Mouse (Mus musculus) layer of hippocampus, adult 11-12 months (tissue): ENCODE results near the gene Wnk1.

ENCODE experiments used
- DNase-seq: peaks from one replicate; pipeline ENCODE4 v3.0.0; 2022; ENCODE audit warnings: low spot score

The Wnk1 gene

GRCm38 (mm10) chr6:120039668-120040556 lies 1.4 kb upstream of the Wnk1 start:
- peak; percentile 83 for DNase-seq

- DNase-seq = no peak
Observed at GRCm38 (mm10) chr6:120039256-120039563, 738 bp upstream of the Wnk1 start.

GRCm38 (mm10) chr6:120037636-120038365 lies 671 bp downstream of the Wnk1 start:
- DNase-seq = peak; percentile 62

GRCm38 (mm10) chr6:120037004-120037635 lies 1.4 kb downstream of the Wnk1 start:
- DNase-seq = peak; percentile 68

GRCm38 (mm10) chr6:120024577-120024976 lies 13.9 kb downstream of the Wnk1 start:
- DNase-seq = no peak

- no peak for DNase-seq
Observed at GRCm38 (mm10) chr6:120023746-120024145, 14.7 kb downstream of the Wnk1 start.

GRCm38 (mm10) chr6:120022042-120022441 lies 16.4 kb downstream of the Wnk1 start:
- no peak for DNase-seq

GRCm38 (mm10) chr6:120019697-120020096 lies 18.8 kb downstream of the Wnk1 start:
- no peak for DNase-seq

GRCm38 (mm10) chr6:120013125-120013524 lies 25.3 kb downstream of the Wnk1 start:
- no peak for DNase-seq

- no peak for DNase-seq
Observed at GRCm38 (mm10) chr6:120011440-120011839, 27.0 kb downstream of the Wnk1 start.

- no peak for DNase-seq
Observed at GRCm38 (mm10) chr6:120011001-120011400, 27.5 kb downstream of the Wnk1 start.

- DNase-seq = no peak
Observed at GRCm38 (mm10) chr6:120010535-120010934, 27.9 kb downstream of the Wnk1 start.

GRCm38 (mm10) chr6:120001718-120002117 lies 36.8 kb downstream of the Wnk1 start:
- peak; percentile 41 for DNase-seq

- no peak for DNase-seq
Observed at GRCm38 (mm10) chr6:119996480-119996879, 42.0 kb downstream of the Wnk1 start.

GRCm38 (mm10) chr6:119924235-119925005 lies 114.1 kb downstream of the Wnk1 start:
- peak; percentile 51 for DNase-seq

GRCm38 (mm10) chr6:119922544-119922943 lies 115.9 kb downstream of the Wnk1 start:
- DNase-seq = no peak

- no peak for DNase-seq
Observed at GRCm38 (mm10) chr6:119922136-119922535, 116.3 kb downstream of the Wnk1 start.

- peak; percentile 27 for DNase-seq
Observed at GRCm38 (mm10) chr6:119918561-119919181, 119.8 kb downstream of the Wnk1 start.

- DNase-seq = no peak
Observed at GRCm38 (mm10) chr6:119915710-119916109, 122.8 kb downstream of the Wnk1 start.

- DNase-seq = no peak
Observed at GRCm38 (mm10) chr6:119912046-119912445, 126.4 kb downstream of the Wnk1 start.

GRCm38 (mm10) chr6:119905461-119905860 lies 133.0 kb downstream of the Wnk1 start:
- no peak for DNase-seq
